Mouse (Mus musculus): Measurements from ENCODE around the gene Gm11554. TPM values are rescaled to one million over a fixed set of nuclear protein-coding genes. Genes with fewer than 3 reads are reported as not detected.
"Not testable (repeated sequence)": the region's sequence is repeated elsewhere in the genome, so short reads cannot be mapped to it uniquely, and the experiment has no call there.

The Gm11554 gene
- total RNA-seq (2021) = not detected
- long read RNA-seq, experiment 1 = 0 reads
- long read RNA-seq, experiment 2 = 0 reads

- DNase-seq (ENCODE audit: low spot score in 2 of 2) = not testable (repeated sequence)
These were observed at the start of gene Gm11554 for GRCm38 (mm10) chr11:99804346-99804745. Gene Gm11554, minus strand, starts transcription at chr11:99804446.

- DNase-seq (ENCODE audit: low spot score in 2 of 2) = no peak
These were observed 47.3 kb upstream of the Gm11554 start, which contains the start of gene Krtap4-16 for GRCm38 (mm10) chr11:99851508-99851907. Gene Krtap4-16, minus strand, starts transcription at chr11:99851608.

GRCm38 (mm10) chr11:99846746-99847145 lies 42.5 kb upstream of the Gm11554 start:
- DNase-seq (ENCODE audit: low spot score in 2 of 2) = no peak

- no peak for DNase-seq (ENCODE audit: low spot score in 2 of 2)
These were observed 37.9 kb upstream of the Gm11554 start for GRCm38 (mm10) chr11:99842185-99842584.

- no peak for DNase-seq (ENCODE audit: low spot score in 2 of 2)
These were observed 33.7 kb upstream of the Gm11554 start, which contains the start of gene 2300003K06Rik for GRCm38 (mm10) chr11:99837966-99838365. Gene 2300003K06Rik, minus strand, starts transcription at chr11:99838066.

- not testable (repeated sequence) for DNase-seq (ENCODE audit: low spot score in 2 of 2)
These were observed 11.3 kb upstream of the Gm11554 start, which contains the start of gene Gm11564 for GRCm38 (mm10) chr11:99815566-99815965. Gene Gm11564, minus strand, starts transcription at chr11:99815666.

- not testable (repeated sequence) for DNase-seq (ENCODE audit: low spot score in 2 of 2)
These were observed 5.5 kb upstream of the Gm11554 start, which contains the start of gene Krtap4-13 for GRCm38 (mm10) chr11:99809792-99810191. Gene Krtap4-13, minus strand, starts transcription at chr11:99809892.

- not testable (repeated sequence) for DNase-seq (ENCODE audit: low spot score in 2 of 2)
These were observed 5.4 kb downstream of the Gm11554 start, which contains the start of gene Gm11569 for GRCm38 (mm10) chr11:99798832-99799231. Gene Gm11569, minus strand, starts transcription at chr11:99798932.

- DNase-seq (ENCODE audit: low spot score in 2 of 2) = no peak
These were observed 10.9 kb downstream of the Gm11554 start, which contains the start of gene Gm11596 for GRCm38 (mm10) chr11:99793367-99793766. Gene Gm11596, minus strand, starts transcription at chr11:99793467.

GRCm38 (mm10) chr11:99784900-99785299 lies 19.3 kb downstream of the Gm11554 start, which contains the start of gene Krtap4-9:
Gene Krtap4-9, plus strand, starts transcription at chr11:99785200.
- not testable (repeated sequence) for DNase-seq (ENCODE audit: low spot score in 2 of 2)

- DNase-seq (ENCODE audit: low spot score in 2 of 2) = no peak
These were observed 23.6 kb downstream of the Gm11554 start, which contains the start of gene Krtap4-8 for GRCm38 (mm10) chr11:99780604-99781003. Gene Krtap4-8, minus strand, starts transcription at chr11:99780704.

- no peak for DNase-seq (ENCODE audit: low spot score in 2 of 2)
These were observed 25.8 kb downstream of the Gm11554 start for GRCm38 (mm10) chr11:99778401-99778800.

GRCm38 (mm10) chr11:99772813-99773212 lies 31.4 kb downstream of the Gm11554 start, which contains the start of gene Gm11595:
Gene Gm11595, minus strand, starts transcription at chr11:99772913.
- not testable (repeated sequence) for DNase-seq (ENCODE audit: low spot score in 2 of 2)

GRCm38 (mm10) chr11:99768410-99768809 lies 35.8 kb downstream of the Gm11554 start:
- DNase-seq (ENCODE audit: low spot score in 2 of 2) = no peak

- no peak for DNase-seq (ENCODE audit: low spot score in 2 of 2)
These were observed 45.4 kb downstream of the Gm11554 start for GRCm38 (mm10) chr11:99758877-99759276.

Other genes with a start within 250 kb of the Gm11554 start
- not detected for gene Krtap3-2, start 247.6 kb downstream of the Gm11554 start, total RNA-seq (2021)
- not detected for gene Gm11939, start 245.0 kb downstream of the Gm11554 start, total RNA-seq (2021)
- not detected for gene Krtap3-1, start 237.8 kb downstream of the Gm11554 start, total RNA-seq (2021)
- gene Krtap1-5, start 223.4 kb downstream of the Gm11554 start, total RNA-seq (2021) = not detected
- not detected for gene Krtap1-4, start 220.8 kb downstream of the Gm11554 start, total RNA-seq (2021)
- gene Krtap1-3, start 213.1 kb downstream of the Gm11554 start, total RNA-seq (2021) = not detected
- gene Krtap9-3, start 206.3 kb downstream of the Gm11554 start, total RNA-seq (2021) = not detected
- gene Gm11938, start 201.1 kb downstream of the Gm11554 start, total RNA-seq (2021) = not detected
- gene Gm11937, start 194.3 kb downstream of the Gm11554 start, total RNA-seq (2021) = not detected
- gene Krtap2-4, start 189.6 kb downstream of the Gm11554 start, total RNA-seq (2021) = not detected
- gene Gm11562, start 184.0 kb downstream of the Gm11554 start, total RNA-seq (2021) = not detected
- not detected for gene Krtap4-1, start 176.2 kb downstream of the Gm11554 start, total RNA-seq (2021)
- gene Krtap4-2, start 169.4 kb downstream of the Gm11554 start, total RNA-seq (2021) = not detected
- not detected for gene Krtap4-7, start 160.4 kb downstream of the Gm11554 start, total RNA-seq (2021)
- gene Gm11555, start 154.2 kb downstream of the Gm11554 start, total RNA-seq (2021) = not detected
- gene Gm11563, start 145.5 kb downstream of the Gm11554 start, total RNA-seq (2021) = not detected
- not detected for gene Krtap4-6, start 138.5 kb downstream of the Gm11554 start, total RNA-seq (2021)
- not detected for gene Gm14190, start 113.7 kb downstream of the Gm11554 start, total RNA-seq (2021)
- gene Gm14180, start 70.2 kb downstream of the Gm11554 start, total RNA-seq (2021) = not detected
- gene Gm11595, start 31.5 kb downstream of the Gm11554 start, total RNA-seq (2021) = not detected
- not detected for gene Krtap4-8, start 23.7 kb downstream of the Gm11554 start, total RNA-seq (2021)
- gene Krtap4-9, start 19.2 kb downstream of the Gm11554 start, total RNA-seq (2021) = not detected
- not detected for gene Gm11596, start 11.0 kb downstream of the Gm11554 start, total RNA-seq (2021)
- gene Gm11569, start 5.5 kb downstream of the Gm11554 start, total RNA-seq (2021) = not detected
- gene Krtap4-13, start 5.4 kb upstream of the Gm11554 start, total RNA-seq (2021) = not detected
- not detected for gene Gm11564, start 11.2 kb upstream of the Gm11554 start, total RNA-seq (2021)
- gene 2300003K06Rik, start 33.6 kb upstream of the Gm11554 start, total RNA-seq (2021) = not detected
- gene Krtap4-16, start 47.2 kb upstream of the Gm11554 start, total RNA-seq (2021) = not detected
- gene Gm11568, start 53.5 kb upstream of the Gm11554 start, total RNA-seq (2021) = not detected
- not detected for gene Gm11559, start 60.0 kb upstream of the Gm11554 start, total RNA-seq (2021)
- not detected for gene Krtap9-1, start 68.9 kb upstream of the Gm11554 start, total RNA-seq (2021)
- not detected for gene Gm11567, start 74.7 kb upstream of the Gm11554 start, total RNA-seq (2021)
- not detected for gene Krtap31-1, start 103.5 kb upstream of the Gm11554 start, total RNA-seq (2021)
- gene Gm11565, start 110.3 kb upstream of the Gm11554 start, total RNA-seq (2021) = not detected
- gene Krtap31-2, start 131.8 kb upstream of the Gm11554 start, total RNA-seq (2021) = not detected
- not detected for gene Krtap9-5, start 144.0 kb upstream of the Gm11554 start, total RNA-seq (2021)
- not detected for gene Krtap29-1, start 174.6 kb upstream of the Gm11554 start, total RNA-seq (2021)
- not detected for gene Krtap16-1, start 182.2 kb upstream of the Gm11554 start, total RNA-seq (2021)
- gene Krtap17-1, start 189.5 kb upstream of the Gm11554 start, total RNA-seq (2021) = not detected
- not detected for gene Krt33a, start 211.8 kb upstream of the Gm11554 start, total RNA-seq (2021)
- gene Krt33b, start 225.4 kb upstream of the Gm11554 start, total RNA-seq (2021) = not detected
- gene Krt34, start 237.1 kb upstream of the Gm11554 start, total RNA-seq (2021) = not detected
- not detected for gene Krt31, start 246.1 kb upstream of the Gm11554 start, total RNA-seq (2021)